Mouse (Mus musculus) lung, postnatal 0 days (tissue): ENCODE measurements around the gene Nrxn1.

Experiments used
- CTCF ChIP-seq: IDR thresholded peaks from 2 replicates; pipeline ENCODE4 v1.5.1; 2016; ENCODE audit warnings: antibody characterized with exemption, mild to moderate bottlenecking
- EP300 ChIP-seq: IDR thresholded peaks from 2 replicates; pipeline ENCODE4 v1.6.1; 2016; ENCODE audit warnings: antibody characterized with exemption, mild to moderate bottlenecking, control low read depth

GRCm38 (mm10) chr17:90843876-90844275, 249.0 kb downstream of the Nrxn1 start:
- TF ChIP-seq CTCF (no peak), EP300 (no peak)
